Mouse (Mus musculus) liver, embryonic 15.5 days (tissue): ENCODE data around the gene Ndufc2. TPM values are rescaled to one million over a fixed set of nuclear protein-coding genes. Genes with fewer than 3 reads are reported as not detected.

Experiments
- ATAC-seq: fragments of 200-750 bp; cut with Nextera tagmentation; 2 replicates; pipeline ENCODE4 v1.8.0; 2017; ENCODE audit warnings: moderate number of reproducible peaks, mild to moderate bottlenecking, moderate library complexity; ENCODE audit not compliant: insufficient read depth
- H3K27ac ChIP-seq: fragments of 300-500 bp; sonication (generic); replicated peaks from 2 replicates; pipeline ENCODE4 v1.5.1; 2015; ENCODE audit warnings: mild to moderate bottlenecking, inconsistent platforms
- H3K27me3 ChIP-seq: fragments of 300-500 bp; sonication (generic); 2 replicates; pipeline ENCODE4 v1.6.1; 2015; ENCODE audit warnings: mild to moderate bottlenecking, inconsistent platforms
- H3K36me3 ChIP-seq: fragments of 300-500 bp; sonication (generic); replicated peaks from 2 replicates; pipeline ENCODE4 v1.6.1; 2015; ENCODE audit warnings: moderate library complexity, mild to moderate bottlenecking, inconsistent platforms
- H3K4me1 ChIP-seq: fragments of 300-500 bp; sonication (generic); replicated peaks from 2 replicates; pipeline ENCODE4 v1.6.1; 2015; ENCODE audit warnings: inconsistent platforms
- H3K4me2 ChIP-seq: fragments of 300-500 bp; sonication (generic); 2 replicates; pipeline ENCODE4 v1.6.1; 2015; ENCODE audit warnings: moderate library complexity, mild to moderate bottlenecking, inconsistent platforms
- H3K4me3 ChIP-seq: fragments of 300-500 bp; sonication (generic); replicated peaks from 2 replicates; pipeline ENCODE4 v1.5.1; 2015; ENCODE audit warnings: mild to moderate bottlenecking, inconsistent platforms
- H3K9ac ChIP-seq: fragments of 300-500 bp; sonication (generic); 2 replicates; pipeline ENCODE4 v1.6.1; 2015; ENCODE audit warnings: moderate library complexity, mild to moderate bottlenecking, inconsistent platforms
- H3K9me3 ChIP-seq: fragments of 300-500 bp; sonication (generic); replicated peaks from 2 replicates; pipeline ENCODE4 v1.6.1; 2016; ENCODE audit warnings: inconsistent platforms
- WGBS: fragments of 180-500 bp; shearing (Covaris S2); methylation state at CpG from one replicate; pipeline ENCODE4 v1.1.7; 2015; ENCODE audit warnings: mixed read lengths; ENCODE audit not compliant: insufficient replicate concordance; 5-methylcytosine and 5-hydroxymethylcytosine counted together
- polyA plus RNA-seq: library from polyadenylated mRNA; unstranded; fragments of >200 nt; fragmentation: Nextera tagmentation; extraction: Ambion mirVana; gene quantifications from 2 replicates; pipeline ENCODE4 v1.2.1, GENCODE M21; 2015

Gene Ndufc2
- polyA plus RNA-seq, 1 experiment from 2014 or later: 164 TPM

GRCm38 (mm10) chr7:97414915-97415687, 15.3 kb downstream of the Ndufc2 start:
- no peak overlapping the region for H3K27ac ChIP-seq
- H3K4me3 ChIP-seq: no peak overlapping the region
- 62% methylated on average over 9 of the region's 9 CpGs for WGBS
- H3K9me3 ChIP-seq: no peaks in the 10 kb centered on the region
- H3K4me1 ChIP-seq: no peaks in the 10 kb centered on the region
- ATAC-seq: no peak
- H3K4me2 ChIP-seq: no peak overlapping the region
- H3K27me3 ChIP-seq: no peaks in the 10 kb centered on the region
- H3K9ac ChIP-seq: no peak overlapping the region
- peaks cover 9% of the 10 kb centered on the region for H3K36me3 ChIP-seq

DNA sequence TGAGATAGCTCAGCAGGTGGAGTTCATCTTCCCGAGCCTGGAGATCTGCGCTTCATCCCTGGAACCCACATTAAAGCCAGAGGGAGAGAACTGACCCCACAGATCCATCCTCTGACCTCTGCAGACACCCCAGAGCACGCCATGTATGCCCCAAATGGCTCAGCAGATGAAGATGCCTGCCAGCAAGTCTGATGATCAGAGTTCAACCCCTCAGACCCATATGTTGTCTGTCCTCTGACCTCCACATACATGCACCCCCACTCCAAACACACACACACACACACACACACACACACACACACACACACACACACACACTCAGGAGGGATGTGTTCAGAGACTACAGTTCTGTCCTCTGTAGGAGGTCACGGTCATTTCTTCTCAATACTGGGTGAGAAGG, 16.7 kb downstream of the Ndufc2 start:
- Histone ChIP-seq H3K4me3 (no peak overlapping the region), H3K27me3 (no peaks in the 10 kb centered on the region), H3K9me3 (no peaks in the 10 kb centered on the region), H3K4me1 (no peaks in the 10 kb centered on the region), H3K4me2 (no peak overlapping the region), H3K27ac (no peak overlapping the region), H3K36me3 (no peaks in the 10 kb centered on the region), H3K9ac (no peak overlapping the region)
- no peak for ATAC-seq
- 69% methylated on average over 4 of the region's 4 CpGs for WGBS

DNA sequence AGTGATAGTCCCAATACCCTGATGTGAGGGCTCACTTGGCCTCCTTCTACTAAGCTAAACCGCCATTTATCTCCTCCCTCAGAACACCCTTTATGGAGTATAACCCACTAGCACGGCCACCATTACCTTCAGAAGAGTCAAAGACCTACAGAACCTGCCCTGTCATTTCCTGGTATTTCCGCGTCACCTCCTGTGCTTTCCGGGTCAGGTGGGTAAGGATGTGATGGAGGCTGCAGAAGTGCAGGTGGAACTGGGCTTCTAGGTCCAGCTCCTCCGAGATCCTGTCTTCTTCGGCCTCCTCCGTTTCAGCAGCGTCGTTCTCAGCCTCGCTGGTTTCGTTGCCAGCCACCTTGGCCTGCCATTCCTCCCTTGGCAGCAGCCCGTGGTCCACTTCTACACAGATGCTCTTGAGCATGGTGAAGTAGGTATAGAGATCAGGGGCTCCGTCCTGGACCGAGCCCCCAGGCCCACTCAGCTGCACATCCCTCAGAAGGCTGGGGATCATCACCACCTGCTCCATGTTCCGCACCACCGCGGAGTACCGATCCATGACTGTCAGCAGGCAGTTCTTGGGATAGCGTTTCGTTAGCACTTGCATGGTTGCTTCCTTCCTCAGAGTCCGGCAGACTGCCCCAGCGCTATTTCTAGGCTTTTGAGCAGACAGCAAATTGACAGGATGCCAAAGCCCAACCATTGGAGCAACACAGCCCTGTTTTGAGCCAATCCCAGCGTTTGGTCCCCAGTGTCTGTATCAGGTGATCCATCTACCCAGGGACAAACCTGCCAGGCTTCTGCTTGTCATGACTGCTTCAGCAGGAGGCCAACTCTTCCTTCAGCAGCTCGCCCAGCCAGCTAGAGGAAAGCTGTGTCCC, 17.3 kb downstream of the Ndufc2 start, which contains the start of gene Thrsp:
Gene Thrsp, minus strand, starts transcription at position 825 of the 872 bp plus-strand sequence.
- Histone ChIP-seq H3K4me3 (no peak within 1 kb of the TSS), H3K9me3 (no peaks in the 10 kb centered on the region), H3K27ac (no peak within 1 kb of the TSS), H3K4me2 (no peak within 1 kb of the TSS), H3K9ac (no peak within 1 kb of the TSS), H3K36me3 (no peaks in the 10 kb centered on the region), H3K4me1 (no peaks in the 10 kb centered on the region), H3K27me3 (no peaks in the 10 kb centered on the region)
- ATAC-seq: no peak
- WGBS: 63% methylated on average over 25 of the region's 25 CpGs

GRCm38 (mm10) chr7:97418717-97419116, 18.9 kb downstream of the Ndufc2 start:
- H3K9me3 ChIP-seq: no peaks in the 10 kb centered on the region
- 74% methylated on average over 5 of the region's 5 CpGs for WGBS
- H3K4me3 ChIP-seq: no peak overlapping the region
- no peaks in the 10 kb centered on the region for H3K4me1 ChIP-seq
- H3K36me3 ChIP-seq: no peaks in the 10 kb centered on the region
- no peak overlapping the region for H3K27ac ChIP-seq
- no peak overlapping the region for H3K9ac ChIP-seq
- H3K27me3 ChIP-seq: no peaks in the 10 kb centered on the region
- H3K4me2 ChIP-seq: no peak overlapping the region
- ATAC-seq: no peak

DNA sequence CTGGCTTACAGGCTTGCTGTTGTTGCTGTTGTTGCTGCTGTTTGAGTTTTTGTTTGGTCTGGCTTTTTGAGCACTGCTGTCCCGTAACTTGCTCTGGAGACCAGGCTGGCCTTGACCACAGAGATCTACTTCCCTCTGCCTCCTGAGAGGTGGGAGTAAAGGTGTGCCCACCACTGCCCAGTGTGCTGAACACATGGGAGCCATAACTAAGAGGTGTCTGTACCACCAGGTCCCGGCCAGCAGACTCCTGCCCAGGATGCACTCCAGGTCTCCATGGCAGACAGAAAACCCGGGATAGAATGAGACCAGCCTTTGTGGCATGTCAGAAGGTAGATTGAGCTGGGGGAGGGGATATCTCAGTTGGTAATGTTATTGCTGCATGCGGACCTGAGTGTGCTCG, 19.4 kb downstream of the Ndufc2 start:
- H3K27ac ChIP-seq: no peak overlapping the region

DNA sequence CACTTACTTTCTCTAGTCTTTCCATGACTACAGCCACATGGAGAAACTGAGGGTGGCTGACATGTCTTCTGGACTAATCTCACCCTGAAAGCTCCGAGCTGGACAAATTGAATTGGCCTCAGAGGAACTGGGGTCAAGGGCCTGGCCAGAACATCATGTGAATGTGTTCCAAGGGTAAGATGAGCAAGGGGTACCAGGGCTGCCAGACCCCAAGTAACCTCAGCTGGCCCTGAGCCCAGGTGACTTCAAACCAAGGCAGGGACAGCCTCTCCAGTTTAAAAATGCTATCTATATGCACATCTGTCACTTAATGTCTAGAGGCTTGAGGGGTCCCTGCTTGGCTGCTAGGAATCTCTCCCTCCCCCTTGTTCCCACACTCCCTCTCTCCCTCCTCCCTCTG, 20.6 kb downstream of the Ndufc2 start:
- WGBS: 58% methylated on average over 1 of the region's 1 CpGs
- Histone ChIP-seq H3K9ac (no peak overlapping the region), H3K4me2 (no peak overlapping the region), H3K4me3 (no peak overlapping the region), H3K27me3 (no peaks in the 10 kb centered on the region), H3K36me3 (no peaks in the 10 kb centered on the region), H3K27ac (no peak overlapping the region), H3K4me1 (peaks cover 4% of the 10 kb centered on the region), H3K9me3 (no peaks in the 10 kb centered on the region)
- no peak for ATAC-seq

More for the DNA sequence above, 19.4 kb downstream of the Ndufc2 start:
- H3K36me3 ChIP-seq: no peaks in the 10 kb centered on the region
- H3K27me3 ChIP-seq: no peaks in the 10 kb centered on the region
- H3K4me1 ChIP-seq: no peaks in the 10 kb centered on the region
- H3K9ac ChIP-seq: no peak overlapping the region
- H3K4me2 ChIP-seq: no peak overlapping the region
- no peaks in the 10 kb centered on the region for H3K9me3 ChIP-seq
- H3K4me3 ChIP-seq: no peak overlapping the region
- 65% methylated on average over 5 of the region's 5 CpGs for WGBS
- no peak for ATAC-seq

DNA sequence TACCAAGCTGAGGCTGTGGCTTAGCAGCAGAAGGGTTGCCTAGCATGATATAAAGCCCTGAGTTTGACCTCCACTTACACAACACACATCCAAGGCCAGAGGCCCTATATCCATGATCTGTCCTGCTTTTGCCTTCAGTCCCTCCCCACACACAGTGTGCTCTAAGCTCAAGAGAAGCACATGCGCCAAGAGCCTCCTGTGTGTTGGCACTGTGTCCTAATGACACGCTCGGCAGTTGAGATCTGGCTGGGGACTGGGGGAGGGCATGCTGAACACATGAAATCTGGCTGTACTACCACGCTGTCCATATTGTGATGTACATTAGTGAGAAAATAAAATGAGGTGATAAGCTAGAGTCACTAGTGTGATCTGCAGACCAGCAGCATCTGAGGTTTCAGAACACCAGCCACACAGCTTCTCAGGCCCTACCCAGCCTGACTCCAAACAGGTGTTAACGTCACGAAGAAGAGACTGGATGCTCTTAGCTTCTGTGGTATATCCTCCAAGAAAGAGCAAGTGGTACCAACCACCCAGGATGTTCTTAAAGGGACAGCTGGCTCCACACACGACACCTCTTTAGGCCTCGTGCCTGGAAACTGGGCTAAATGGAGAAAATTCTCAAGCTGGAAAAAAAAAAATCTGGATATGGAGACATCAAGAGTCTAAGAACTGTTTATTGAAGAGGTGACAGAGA, 21.3 kb downstream of the Ndufc2 start:
- H3K27ac ChIP-seq: no peak overlapping the region
- H3K4me2 ChIP-seq: no peak overlapping the region
- ATAC-seq: no peak
- no peaks in the 10 kb centered on the region for H3K9me3 ChIP-seq
- no peak overlapping the region for H3K4me3 ChIP-seq
- H3K9ac ChIP-seq: no peak overlapping the region
- 71% methylated on average over 8 of the region's 8 CpGs for WGBS
- no peaks in the 10 kb centered on the region for H3K36me3 ChIP-seq
- H3K27me3 ChIP-seq: no peaks in the 10 kb centered on the region
- peaks cover 4% of the 10 kb centered on the region for H3K4me1 ChIP-seq

- Histone ChIP-seq H3K27me3 (no peaks in the 10 kb centered on the region), H3K9me3 (no peaks in the 10 kb centered on the region), H3K4me2 (no peak overlapping the region), H3K27ac (no peak overlapping the region), H3K9ac (no peak overlapping the region), H3K4me1 (peaks cover 4% of the 10 kb centered on the region), H3K36me3 (no peaks in the 10 kb centered on the region), H3K4me3 (no peak overlapping the region)
- ATAC-seq: no peak
- 42% methylated on average over 5 of the region's 5 CpGs for WGBS
Observed at GRCm38 (mm10) chr7:97423754-97424153, 24.0 kb downstream of the Ndufc2 start.

DNA sequence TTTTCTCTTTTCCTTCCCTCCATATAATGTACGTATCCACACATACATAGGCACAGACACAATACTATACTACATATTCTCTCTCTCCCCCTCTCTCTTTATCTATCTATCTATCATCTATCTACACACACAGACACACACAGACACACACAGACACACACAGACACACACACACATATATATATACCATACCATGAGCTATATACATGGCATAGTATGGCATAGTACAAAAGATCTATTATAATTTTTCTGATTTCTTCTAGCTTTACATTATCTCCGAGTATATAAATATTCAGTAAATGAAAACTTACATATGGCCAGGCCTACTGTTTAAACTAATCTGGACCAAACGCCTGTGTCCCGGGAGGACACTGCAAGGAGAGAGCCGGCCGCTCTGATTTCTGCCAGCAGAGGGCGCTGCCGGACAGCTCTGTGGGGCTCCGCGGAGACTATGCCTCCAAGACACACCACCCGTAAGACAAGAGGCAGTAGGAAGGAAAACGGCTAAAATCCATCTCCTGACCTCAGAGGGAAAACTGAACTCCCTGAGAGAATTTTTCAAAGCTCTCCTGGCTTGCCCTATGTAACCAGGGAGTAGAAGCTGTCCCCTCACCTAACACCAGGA, 24.9 kb downstream of the Ndufc2 start:
- H3K4me1 ChIP-seq: peaks cover 4% of the 10 kb centered on the region
- peak; percentile 79; the same call in 1 of the 2 replicates for ATAC-seq
- no peak overlapping the region for H3K27ac ChIP-seq
- no peaks in the 10 kb centered on the region for H3K36me3 ChIP-seq
- H3K27me3 ChIP-seq: no peaks in the 10 kb centered on the region
- WGBS: 8% methylated on average over 12 of the region's 12 CpGs
- H3K9ac ChIP-seq: no peak overlapping the region
- no peaks in the 10 kb centered on the region for H3K9me3 ChIP-seq
- H3K4me3 ChIP-seq: no peak overlapping the region
- H3K4me2 ChIP-seq: no peak overlapping the region

GRCm38 (mm10) chr7:97426566-97426965, 26.8 kb downstream of the Ndufc2 start:
- Histone ChIP-seq H3K4me1 (peaks cover 4% of the 10 kb centered on the region), H3K27me3 (no peaks in the 10 kb centered on the region), H3K4me2 (no peak overlapping the region), H3K27ac (no peak overlapping the region), H3K36me3 (no peaks in the 10 kb centered on the region), H3K9ac (no peak overlapping the region), H3K4me3 (no peak overlapping the region), H3K9me3 (no peaks in the 10 kb centered on the region)
- no peak for ATAC-seq
- WGBS: 56% methylated on average over 6 of the region's 6 CpGs
